Mouse (Mus musculus): ENCODE measurements around the gene Itk. TPM values are rescaled to one million over a fixed set of nuclear protein-coding genes. Genes with fewer than 3 reads are reported as not detected.
A peak's percentile ranks its signal among the peaks of the same experiment; 100 is the strongest.

Gene Itk
- total RNA-seq, 4 experiments from 2014 or later, result 0.17 to 0.82 (median 0.57) TPM

DNA sequence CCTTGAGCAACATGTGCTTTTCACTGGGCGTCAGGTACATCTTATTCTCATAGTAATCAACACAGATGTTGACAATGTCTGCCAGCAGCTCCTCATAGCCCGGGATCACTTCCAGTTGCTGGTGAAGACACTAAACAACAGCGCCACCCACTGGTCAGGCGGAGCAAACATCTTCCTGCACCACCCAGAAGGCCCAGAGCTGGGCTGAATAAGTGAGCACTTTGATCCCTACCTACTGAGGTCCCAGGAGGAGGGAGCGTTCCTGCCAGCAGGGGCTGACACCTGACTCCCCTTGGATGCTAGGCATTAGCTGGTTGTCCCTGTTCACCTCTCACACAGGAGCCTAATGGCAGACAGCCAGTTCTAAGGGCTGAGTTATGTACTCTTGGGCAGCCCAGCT, 112.5 kb downstream of the Itk start:
- DNase-seq (ENCODE audit: low spot score in 2 of 2), result no peak

DNA sequence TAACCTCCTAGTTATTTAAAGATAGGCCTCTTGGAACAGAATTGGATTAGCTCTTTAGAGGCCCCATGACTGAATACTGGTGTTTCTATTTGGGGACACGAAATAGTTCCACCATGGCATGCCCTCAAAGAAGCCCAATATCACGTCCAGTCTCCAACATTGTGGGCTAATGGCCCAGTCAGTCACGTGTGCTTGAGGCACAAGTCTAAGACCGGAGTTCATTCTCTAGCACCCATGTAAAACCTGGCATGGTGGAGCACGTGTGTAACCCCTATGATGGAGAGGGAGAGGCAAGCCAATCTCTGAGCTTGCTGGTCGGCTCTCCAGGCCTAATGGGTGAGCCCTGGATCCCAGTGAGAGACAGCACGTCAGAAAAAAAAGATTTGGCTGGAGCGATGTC, 113.1 kb downstream of the Itk start:
- DNase-seq (ENCODE audit: low spot score in 2 of 2), result no peak

DNA sequence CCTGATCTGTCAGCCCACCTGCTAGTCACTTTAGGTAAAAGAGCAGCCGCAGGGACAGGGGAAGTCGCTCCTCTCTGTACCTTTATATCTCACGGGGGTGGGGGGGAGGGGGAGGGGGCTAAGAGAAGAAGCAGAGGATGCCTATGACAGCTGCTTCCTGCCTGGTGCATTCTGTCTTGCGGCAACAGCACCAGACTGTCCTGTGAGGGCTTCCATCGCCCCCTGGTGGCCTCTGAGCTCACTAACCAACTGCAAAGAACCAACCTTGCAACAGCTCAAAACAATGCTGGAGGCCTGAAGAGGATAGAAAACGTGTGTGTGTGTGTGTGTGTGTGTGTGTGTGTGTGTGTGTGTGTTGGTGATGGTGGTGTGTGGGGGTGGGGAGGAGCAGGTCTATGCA, 114.0 kb downstream of the Itk start:
- peak; percentile 76 to 84 for DNase-seq (ENCODE audit: low spot score in 2 of 2)

Other genes with a start within 250 kb of the Itk start
- gene Nipal4, start 223.0 kb downstream of the Itk start, total RNA-seq (2022), result 1 to 10 TPM; 2.1 to 2.6 (median 2.2) TPM
- gene Fndc9, start 154.0 kb downstream of the Itk start, total RNA-seq (2022), result 1 to 10 TPM in 3 of 4 experiments, under 1 TPM in 1; 0.73 to 1.3 (median 1.2) TPM
- 100 to 1,000 TPM; 481 to 545 (median 513) TPM for gene Cyfip2, start 76.7 kb downstream of the Itk start, total RNA-seq (2022)
- gene Fam71b, start 7.0 kb upstream of the Itk start, total RNA-seq (2022), result not detected
- gene Med7, start 47.4 kb upstream of the Itk start, total RNA-seq (2022), result 10 to 100 TPM; 25.9 to 38.5 (median 35.6) TPM
- 10 to 100 TPM in 2 of 4 experiments, 1 to 10 TPM in 2; 2.3 to 17.9 (median 9.6) TPM for gene Havcr2, start 65.4 kb upstream of the Itk start, total RNA-seq (2022)
- gene Gm12169, start 134.7 kb upstream of the Itk start, total RNA-seq (2022), result not detected
- gene BC053393, start 182.0 kb upstream of the Itk start, total RNA-seq (2022), result under 1 TPM in 1 of 4 experiments, not detected in 3; 0.22 TPM
- gene Dppa1, start 239.7 kb upstream of the Itk start, total RNA-seq (2022), result not detected